Mouse (Mus musculus): ENCODE measurements around the gene Efcab3. TPM values are rescaled to one million over a fixed set of nuclear protein-coding genes. Genes with fewer than 3 reads are reported as not detected.
A peak's percentile ranks its signal among the peaks of the same experiment; 100 is the strongest.

The Efcab3 gene
- total and polyA plus RNA-seq, 3 experiments: not detected

- Histone ChIP-seq H3K9me3 (replicated peaks; ENCODE audit: insufficient read depth, low read length) (no peaks in the 10 kb centered on the region), H3K27ac (ENCODE audit: control insufficient read depth, low read depth, low read length) (no peak overlapping the region), H3K27me3 (ENCODE audit: control insufficient read depth in 1 of 2, insufficient read depth in 2 of 2, low read length in 2 of 2) (no peaks in the 10 kb centered on the region), H3K4me3 (ENCODE audit: control insufficient read depth in 1 of 2, insufficient read depth in 1 of 2, low read depth in 2 of 2, low read length in 2 of 2) (no peak overlapping the region), H3K79me2 (ENCODE audit: control insufficient read depth, insufficient read depth, low read length, poor library complexity) (no peaks in the 10 kb centered on the region), H3K36me3 (ENCODE audit: control insufficient read depth in 1 of 2, insufficient read depth in 2 of 2, low read length in 2 of 2) (peaks cover under 1 to 4% of the 10 kb centered on the region in 2 experiments; a peak in 3 of 4 replicates), H3K9ac (ENCODE audit: control insufficient read depth, low read depth, low read length, poor library complexity, severe bottlenecking) (no peak overlapping the region), H3K4me1 (ENCODE audit: control insufficient read depth in 1 of 2, insufficient read depth in 2 of 2, low read length in 2 of 2) (peaks cover 0 to 1% of the 10 kb centered on the region in 2 experiments; a peak in 1 of 4 replicates)
- no peak for TF ChIP-seq UBTF (IDR thresholded peaks at IDR 0.05; ENCODE audit: borderline replicate concordance, insufficient read depth, low read depth, low read length)
- TF ChIP-seq CHD2 (IDR thresholded peaks at IDR 0.05; ENCODE audit: low read length): no peak
- no peak for TF ChIP-seq ZMIZ1 (IDR thresholded peaks at IDR 0.05; ENCODE audit: low read depth, low read length)
- DNase-seq (ENCODE audit: low read depth, low spot score): no peak
These were observed 80.7 kb downstream of the Efcab3 start for GRCm38 (mm10) chr11:105144084-105144483.

GRCm38 (mm10) chr11:105144508-105145210, 81.3 kb downstream of the Efcab3 start:
- H3K9ac ChIP-seq (ENCODE audit: control insufficient read depth, low read depth, low read length, poor library complexity, severe bottlenecking): no peak overlapping the region
- H3K27ac ChIP-seq (ENCODE audit: control insufficient read depth, low read depth, low read length): no peak overlapping the region

GRCm38 (mm10) chr11:105145211-105145610, 81.8 kb downstream of the Efcab3 start:
- TF ChIP-seq CHD1 (IDR thresholded peaks at IDR 0.05; ENCODE audit: low read depth, low read length) (no peak), ZMIZ1 (IDR thresholded peaks at IDR 0.05; ENCODE audit: low read depth, low read length) (no peak), ZNF384 (IDR thresholded peaks at IDR 0.05; ENCODE audit: low read depth, low read length) (no peak), MAFK (IDR thresholded peaks at IDR 0.05; ENCODE audit: borderline replicate concordance, low read depth, low read length) (no peak), MXI1 (IDR thresholded peaks at IDR 0.05; ENCODE audit: low read depth, low read length) (no peak), EP300 (IDR thresholded peaks at IDR 0.05; ENCODE audit: low read depth in 1 of 2, low read length in 2 of 2) (no peak), KAT2A (conservative IDR thresholded peaks at IDR 0.05; ENCODE audit: low read depth, low read length) (no peak), SMC3 (IDR thresholded peaks at IDR 0.05; ENCODE audit: low read depth, low read length) (no peak), USF1 (IDR thresholded peaks at IDR 0.05; ENCODE audit: low read depth, low read length) (no peak), UBTF (IDR thresholded peaks at IDR 0.05; ENCODE audit: borderline replicate concordance, insufficient read depth, low read depth, low read length) (no peak)
- DNase-seq (ENCODE audit: low read depth, low spot score): no peak
- no peak overlapping the region for H3K9ac ChIP-seq (ENCODE audit: control insufficient read depth, low read depth, low read length, poor library complexity, severe bottlenecking)
- no peaks in the 10 kb centered on the region for H3K9me3 ChIP-seq (replicated peaks; ENCODE audit: insufficient read depth, low read length)
- no peak overlapping the region for H3K4me3 ChIP-seq (ENCODE audit: control insufficient read depth in 1 of 2, insufficient read depth in 1 of 2, low read depth in 2 of 2, low read length in 2 of 2)
- H3K27ac ChIP-seq (ENCODE audit: control insufficient read depth, low read depth, low read length): no peak overlapping the region
- peaks cover 4 to 9% of the 10 kb centered on the region in 2 experiments for H3K4me1 ChIP-seq (ENCODE audit: control insufficient read depth in 1 of 2, insufficient read depth in 2 of 2, low read length in 2 of 2)
- no peaks in the 10 kb centered on the region for H3K27me3 ChIP-seq (ENCODE audit: control insufficient read depth in 1 of 2, insufficient read depth in 2 of 2, low read length in 2 of 2)
- peaks cover 0 to 7% of the 10 kb centered on the region in 2 experiments; a peak in 2 of 4 replicates for H3K36me3 ChIP-seq (ENCODE audit: control insufficient read depth in 1 of 2, insufficient read depth in 2 of 2, low read length in 2 of 2)
- H3K79me2 ChIP-seq (ENCODE audit: control insufficient read depth, insufficient read depth, low read length, poor library complexity): no peaks in the 10 kb centered on the region

More at GRCm38 (mm10) chr11:105144508-105145210, 81.3 kb downstream of the Efcab3 start:
- peaks cover 0 to 5% of the 10 kb centered on the region in 2 experiments; a peak in 1 of 4 replicates for H3K4me1 ChIP-seq (ENCODE audit: control insufficient read depth in 1 of 2, insufficient read depth in 2 of 2, low read length in 2 of 2)
- DNase-seq (ENCODE audit: low read depth, low spot score): no peak
- no peak overlapping the region for H3K4me3 ChIP-seq (ENCODE audit: control insufficient read depth in 1 of 2, insufficient read depth in 1 of 2, low read depth in 2 of 2, low read length in 2 of 2)
- TF ChIP-seq CTCF (IDR thresholded peaks at IDR 0.05 in 2 of 3, conservative IDR thresholded peaks at IDR 0.05 in 1 of 3; ENCODE audit: control insufficient read depth in 1 of 3, insufficient read depth in 1 of 3, low read depth in 2 of 3, low read length in 3 of 3, poor library complexity in 1 of 3, severe bottlenecking in 1 of 3) (0 out of 6 replicates have a peak, but pooled peaks of 1 of the 3 experiments have one; percentile 1), ZMIZ1 (IDR thresholded peaks at IDR 0.05; ENCODE audit: low read depth, low read length) (no peak), RAD21 (IDR thresholded peaks at IDR 0.05; ENCODE audit: low read depth, low read length) (no peak)
- H3K27me3 ChIP-seq (ENCODE audit: control insufficient read depth in 1 of 2, insufficient read depth in 2 of 2, low read length in 2 of 2): no peaks in the 10 kb centered on the region
- H3K36me3 ChIP-seq (ENCODE audit: control insufficient read depth in 1 of 2, insufficient read depth in 2 of 2, low read length in 2 of 2): peaks cover under 1 to 2% of the 10 kb centered on the region in 2 experiments; a peak in 2 of 4 replicates
- H3K79me2 ChIP-seq (ENCODE audit: control insufficient read depth, insufficient read depth, low read length, poor library complexity): no peaks in the 10 kb centered on the region
- no peaks in the 10 kb centered on the region for H3K9me3 ChIP-seq (replicated peaks; ENCODE audit: insufficient read depth, low read length)
